Mouse (Mus musculus) megakaryocyte, embryonic 14.5 days (primary cell): Measurements from ENCODE around the gene Rab30.

Experiments used
- FLI1 ChIP-seq: IDR thresholded peaks from 2 replicates; pipeline ENCODE4 v1.6.1; 2012; ENCODE audit warnings: low read length, inconsistent platforms, mixed read lengths
- GATA1 ChIP-seq: IDR thresholded peaks from 3 replicates; pipeline ENCODE4 v1.6.1; 2012; ENCODE audit warnings: mixed read lengths, low read length, inconsistent platforms, borderline replicate concordance

DNA sequence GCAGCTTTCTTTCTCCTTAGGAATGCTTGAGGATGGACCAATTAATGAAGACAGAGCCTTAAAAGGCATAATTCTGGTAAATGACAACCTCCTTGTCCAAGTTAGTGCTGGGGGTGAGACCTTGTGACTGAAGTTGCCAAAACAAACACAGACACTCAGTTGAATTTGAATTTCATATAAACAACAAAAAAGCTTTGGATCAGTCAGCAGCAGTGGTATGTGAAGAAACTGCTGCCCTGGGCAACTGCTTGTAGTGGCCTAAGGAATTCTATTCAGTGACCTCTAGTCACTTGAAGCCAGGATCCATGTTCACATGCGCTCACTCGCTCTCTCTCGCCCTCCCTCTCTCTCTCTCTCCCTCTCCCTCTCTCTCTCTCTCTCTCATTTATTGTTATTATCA, 45.0 kb upstream of the Rab30 start:
- TF ChIP-seq GATA1 (no peak), FLI1 (no peak)
